Mouse (Mus musculus): ENCODE measurements around the gene Nav2. TPM values are rescaled to one million over a fixed set of nuclear protein-coding genes. Genes with fewer than 3 reads are reported as not detected.
A peak's percentile ranks its signal among the peaks of the same experiment; 100 is the strongest.

Nav2 gene
- polyA plus RNA-seq, 1 experiment: 10.1 TPM

DNA sequence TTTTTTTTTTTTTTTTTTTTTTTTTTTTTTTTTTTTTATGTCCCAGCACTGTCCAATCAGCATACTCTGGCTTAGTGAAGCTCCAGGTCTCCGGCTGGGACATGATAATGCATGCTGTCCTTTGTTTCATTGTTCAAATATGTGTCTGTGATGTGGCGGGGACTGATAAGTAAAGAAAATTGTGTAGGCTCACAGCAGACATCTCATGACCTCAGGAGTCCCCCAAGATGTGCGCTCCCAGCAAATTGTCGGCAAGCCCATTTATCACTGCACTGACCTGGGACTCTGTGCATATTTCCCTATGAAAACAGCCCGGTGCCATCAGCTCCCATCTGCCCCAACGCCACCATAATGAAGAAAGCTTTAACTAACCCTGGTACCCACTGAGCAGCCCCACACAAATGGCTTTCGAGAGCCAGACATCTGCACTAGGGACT lies 110.0 kb downstream of the Nav2 start:
- no peaks in the 10 kb centered on the region; the same call in 1 of the 2 replicates for H3K4me1 ChIP-seq (ENCODE audit: control insufficient read depth, insufficient read depth, insufficient read length, low read length)
- no peak overlapping the region for H3K4me3 ChIP-seq (ENCODE audit: insufficient read depth, low read depth, low read length)
- no peak overlapping the region for H3K27ac ChIP-seq (replicated peaks; ENCODE audit: low read depth, low read length)

GRCm38 (mm10) chr7:49025026-49025815 lies 116.7 kb downstream of the Nav2 start:
- Histone ChIP-seq H3K4me3 (ENCODE audit: insufficient read depth, low read depth, low read length) (no peak overlapping the region), H3K27ac (replicated peaks; ENCODE audit: low read depth, low read length) (no peak overlapping the region), H3K4me1 (ENCODE audit: control insufficient read depth, insufficient read depth, insufficient read length, low read length) (peaks cover 3% of the 10 kb centered on the region; the same call in 1 of the 2 replicates)

DNA sequence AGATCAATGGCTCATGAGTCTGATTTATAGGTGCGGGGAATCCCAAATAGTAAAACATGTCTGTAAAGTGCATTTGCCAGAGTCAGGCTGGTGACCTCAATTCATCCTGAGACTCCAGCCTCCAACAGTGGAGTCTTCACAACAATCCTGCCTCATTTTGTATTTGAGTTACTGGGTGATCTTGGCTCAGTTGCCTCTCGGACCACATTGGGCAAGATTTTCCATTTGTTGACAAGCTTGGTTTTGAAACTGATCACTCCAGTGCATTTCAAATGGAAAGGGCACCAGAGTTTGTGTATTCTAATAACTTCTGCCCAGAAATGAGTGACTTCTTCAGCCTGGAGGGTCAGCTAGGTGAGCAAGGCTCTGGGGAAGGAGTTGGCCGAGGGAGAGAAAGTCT lies 117.5 kb downstream of the Nav2 start:
- Histone ChIP-seq H3K27ac (replicated peaks; ENCODE audit: low read depth, low read length) (no peak overlapping the region), H3K4me3 (ENCODE audit: insufficient read depth, low read depth, low read length) (no peak overlapping the region), H3K4me1 (ENCODE audit: control insufficient read depth, insufficient read depth, insufficient read length, low read length) (peaks cover 3% of the 10 kb centered on the region; the same call in 1 of the 2 replicates)

DNA sequence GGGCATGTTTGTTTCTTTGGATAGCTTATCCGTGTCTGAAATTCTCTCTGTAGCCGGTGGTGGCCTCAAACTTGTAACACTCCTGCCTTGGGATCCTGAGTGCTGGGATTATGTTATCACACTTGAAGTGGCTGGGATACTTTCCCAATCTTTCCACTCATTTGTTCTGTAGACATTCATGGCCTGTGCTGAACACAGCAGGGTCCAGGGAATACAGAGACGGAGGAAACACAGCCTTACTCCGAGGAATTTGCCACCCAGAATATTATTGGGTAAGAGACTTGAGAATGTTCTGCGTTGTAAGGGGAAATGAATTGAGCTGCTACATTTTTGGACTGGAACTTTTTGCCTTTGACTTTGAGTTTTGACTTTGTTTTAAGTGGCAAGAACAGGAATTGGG lies 118.0 kb downstream of the Nav2 start:
- H3K27ac ChIP-seq (replicated peaks; ENCODE audit: low read depth, low read length): no peak overlapping the region
- no peak overlapping the region for H3K4me3 ChIP-seq (ENCODE audit: insufficient read depth, low read depth, low read length)
- H3K4me1 ChIP-seq (ENCODE audit: control insufficient read depth, insufficient read depth, insufficient read length, low read length): peaks cover 3% of the 10 kb centered on the region; the same call in 1 of the 2 replicates

- H3K4me3 ChIP-seq (ENCODE audit: insufficient read depth, low read depth, low read length): no peak overlapping the region
- H3K27ac ChIP-seq (replicated peaks; ENCODE audit: low read depth, low read length): no peak overlapping the region
- H3K4me1 ChIP-seq (ENCODE audit: control insufficient read depth, insufficient read depth, insufficient read length, low read length): peaks cover 7% of the 10 kb centered on the region; the same call in 1 of the 2 replicates
Observed at GRCm38 (mm10) chr7:49029282-49030012, 120.9 kb downstream of the Nav2 start.

DNA sequence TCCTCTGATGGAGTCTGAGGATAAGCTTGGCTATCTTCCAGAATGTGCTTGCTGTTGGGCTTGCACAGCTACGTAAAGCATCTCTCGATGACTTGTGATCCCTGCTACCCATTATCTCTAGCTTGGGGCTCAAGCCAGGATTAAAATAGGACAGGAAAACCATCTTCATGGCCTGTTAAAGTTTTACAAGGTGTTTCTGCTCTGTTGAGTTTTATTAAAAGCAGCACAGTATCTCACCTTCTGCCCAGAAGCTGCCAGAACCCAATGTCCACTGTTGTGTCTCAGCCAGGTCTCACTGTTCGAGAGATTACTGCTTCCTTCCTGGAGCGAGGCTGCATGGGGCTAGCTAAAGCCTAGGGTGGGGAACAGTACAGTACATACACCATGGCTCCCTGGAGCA lies 123.7 kb downstream of the Nav2 start:
- peaks cover 4% of the 10 kb centered on the region; the same call in 1 of the 2 replicates for H3K4me1 ChIP-seq (ENCODE audit: control insufficient read depth, insufficient read depth, insufficient read length, low read length)
- H3K4me3 ChIP-seq (ENCODE audit: insufficient read depth, low read depth, low read length): no peak overlapping the region
- H3K27ac ChIP-seq (replicated peaks; ENCODE audit: low read depth, low read length): peak overlapping the region; percentile 67

- no peak overlapping the region for H3K27ac ChIP-seq (replicated peaks; ENCODE audit: low read depth, low read length)
- H3K4me1 ChIP-seq (ENCODE audit: control insufficient read depth, insufficient read depth, insufficient read length, low read length): peaks cover 4% of the 10 kb centered on the region; the same call in 1 of the 2 replicates
- no peak overlapping the region for H3K4me3 ChIP-seq (ENCODE audit: insufficient read depth, low read depth, low read length)
Observed at GRCm38 (mm10) chr7:49034253-49034652, 125.7 kb downstream of the Nav2 start.

- Histone ChIP-seq H3K4me1 (ENCODE audit: control insufficient read depth, insufficient read depth, insufficient read length, low read length) (no peaks in the 10 kb centered on the region), H3K27ac (replicated peaks; ENCODE audit: low read depth, low read length) (no peak overlapping the region), H3K4me3 (ENCODE audit: insufficient read depth, low read depth, low read length) (no peak overlapping the region)
Observed at GRCm38 (mm10) chr7:49040163-49040562, 131.6 kb downstream of the Nav2 start.

GRCm38 (mm10) chr7:49041334-49042070 lies 133.0 kb downstream of the Nav2 start:
- no peak overlapping the region for H3K4me3 ChIP-seq (ENCODE audit: insufficient read depth, low read depth, low read length)
- peaks cover 3% of the 10 kb centered on the region; the same call in 1 of the 2 replicates for H3K4me1 ChIP-seq (ENCODE audit: control insufficient read depth, insufficient read depth, insufficient read length, low read length)
- H3K27ac ChIP-seq (replicated peaks; ENCODE audit: low read depth, low read length): no peak overlapping the region

GRCm38 (mm10) chr7:49045499-49046346 lies 137.2 kb downstream of the Nav2 start:
- no peak overlapping the region for H3K27ac ChIP-seq (replicated peaks; ENCODE audit: low read depth, low read length)
- H3K4me3 ChIP-seq (ENCODE audit: insufficient read depth, low read depth, low read length): no peak overlapping the region
- H3K4me1 ChIP-seq (ENCODE audit: control insufficient read depth, insufficient read depth, insufficient read length, low read length): peaks cover 9% of the 10 kb centered on the region; the same call in 1 of the 2 replicates

- Histone ChIP-seq H3K4me1 (ENCODE audit: control insufficient read depth, insufficient read depth, insufficient read length, low read length) (peaks cover 9% of the 10 kb centered on the region; the same call in 1 of the 2 replicates), H3K4me3 (ENCODE audit: insufficient read depth, low read depth, low read length) (no peak overlapping the region), H3K27ac (replicated peaks; ENCODE audit: low read depth, low read length) (no peak overlapping the region)
Observed at GRCm38 (mm10) chr7:49046347-49046989, 138.0 kb downstream of the Nav2 start.

DNA sequence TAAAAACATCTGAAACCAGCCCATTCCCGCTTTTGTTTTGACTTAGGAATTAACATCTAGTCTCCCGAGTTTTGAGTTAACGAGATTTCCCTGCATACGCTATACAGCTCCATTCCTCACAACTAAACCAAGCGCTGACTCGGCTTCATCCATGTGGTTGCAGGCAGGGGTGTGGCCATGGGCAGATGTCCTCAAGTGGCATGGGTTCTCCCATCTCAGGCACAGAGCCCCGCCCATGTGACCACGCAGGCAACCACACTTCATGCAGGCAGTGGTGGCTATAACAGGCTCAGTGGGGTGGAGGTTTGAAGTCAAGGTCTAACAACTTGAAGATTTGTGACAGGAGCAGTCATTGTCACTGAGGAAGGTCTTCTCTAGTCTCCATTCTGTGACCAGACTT lies 138.8 kb downstream of the Nav2 start:
- Histone ChIP-seq H3K27ac (replicated peaks; ENCODE audit: low read depth, low read length) (no peak overlapping the region), H3K4me3 (ENCODE audit: insufficient read depth, low read depth, low read length) (no peak overlapping the region), H3K4me1 (ENCODE audit: control insufficient read depth, insufficient read depth, insufficient read length, low read length) (peaks cover 9% of the 10 kb centered on the region; the same call in 1 of the 2 replicates)

GRCm38 (mm10) chr7:49052871-49053618 lies 144.5 kb downstream of the Nav2 start:
- H3K4me3 ChIP-seq (ENCODE audit: insufficient read depth, low read depth, low read length): no peak overlapping the region
- H3K27ac ChIP-seq (replicated peaks; ENCODE audit: low read depth, low read length): no peak overlapping the region
- H3K4me1 ChIP-seq (ENCODE audit: control insufficient read depth, insufficient read depth, insufficient read length, low read length): no peaks in the 10 kb centered on the region
